Mouse (Mus musculus): ENCODE measurements around the gene Pla2g2c.

GRCm38 (mm10) chr4:138786141-138786540 lies 61.5 kb downstream of the Pla2g2c start:
- TF ChIP-seq E2F4 (IDR thresholded peaks at IDR 0.05; ENCODE audit: insufficient read depth) (no peak), POLR2A (IDR thresholded peaks at IDR 0.05; ENCODE audit: insufficient read length, low read depth) (no peak), USF1 (IDR thresholded peaks at IDR 0.05; ENCODE audit: low read depth) (no peak), POLR2AphosphoS2 (IDR thresholded peaks at IDR 0.05; ENCODE audit: insufficient read length, low read depth) (no peak), MYOG (IDR thresholded peaks at IDR 0.05; ENCODE audit: control insufficient read depth in 1 of 3, insufficient read depth in 1 of 3, insufficient read length in 2 of 3, low read depth in 2 of 3) (no peak), MAX (IDR thresholded peaks at IDR 0.05; ENCODE audit: low read depth) (no peak), CEBPB (IDR thresholded peaks at IDR 0.05; ENCODE audit: insufficient read depth, poor library complexity, severe bottlenecking) (no peak), TCF12 (IDR thresholded peaks at IDR 0.05; ENCODE audit: insufficient read depth, poor library complexity, severe bottlenecking) (no peak), MYOD1 (IDR thresholded peaks at IDR 0.05; ENCODE audit: control insufficient read depth in 1 of 3, insufficient read length in 2 of 3, low read depth in 2 of 3) (no peak), REST (IDR thresholded peaks at IDR 0.05; ENCODE audit: insufficient read depth, insufficient read length) (no peak), SRF (IDR thresholded peaks at IDR 0.05; ENCODE audit: control insufficient read depth, insufficient read length, low read depth) (no peak)
